Mouse (Mus musculus): ENCODE data around the gene Madcam1. TPM values are rescaled to one million over a fixed set of nuclear protein-coding genes. Genes with fewer than 3 reads are reported as not detected.

Gene Madcam1
- polyA plus RNA-seq (2015; fragmentation: Nextera tagmentation; extraction: Ambion mirVana), result 15.6 and 16.9 TPM in 2 replicates

GRCm38 (mm10) chr10:79664131-79664665 is at the start of gene Madcam1:
TSS of gene Madcam1 (plus strand) at chr10:79664559.
- no peak within 1 kb of the TSS for H3K9ac ChIP-seq (ENCODE audit: low read depth, low read length)
- TF ChIP-seq CTCF (IDR thresholded peaks at IDR 0.05; ENCODE audit: low read depth), result peak; percentile 96
- 13% methylated on average over 13 of the region's 13 CpGs for WGBS
- H3K27me3 ChIP-seq (replicated peaks; ENCODE audit: control insufficient read depth, insufficient read depth, low read length), result no peaks in the 10 kb centered on the region
- H3K9me3 ChIP-seq (ENCODE audit: control insufficient read depth), result no peaks in the 10 kb centered on the region
- no peak within 1 kb of the TSS for H3K4me2 ChIP-seq (replicated peaks; ENCODE audit: low read depth)
- H3K4me3 ChIP-seq (ENCODE audit: low read depth, low read length), result no peak within 1 kb of the TSS
- ATAC-seq, result 0 out of 2 replicates have a peak, but pooled peaks have one; percentile 17
- no peaks in the 10 kb centered on the region for H3K36me3 ChIP-seq (ENCODE audit: control insufficient read depth, insufficient read depth)
- no peak within 1 kb of the TSS for H3K27ac ChIP-seq (ENCODE audit: low read depth, low read length)
- no peaks in the 10 kb centered on the region for H3K4me1 ChIP-seq (replicated peaks; ENCODE audit: control insufficient read depth, insufficient read depth, low read length)

GRCm38 (mm10) chr10:79615860-79616259 is 48.5 kb upstream of the Madcam1 start:
- 8% methylated on average over 8 of the region's 8 CpGs for WGBS
- no peaks in the 10 kb centered on the region; the same call in none of the 2 replicates for H3K4me1 ChIP-seq (replicated peaks; ENCODE audit: control insufficient read depth, insufficient read depth, low read length)
- H3K36me3 ChIP-seq (ENCODE audit: control insufficient read depth, insufficient read depth), result no peaks in the 10 kb centered on the region
- H3K4me2 ChIP-seq (replicated peaks; ENCODE audit: low read depth), result no peak overlapping the region
- peaks cover 19% of the 10 kb centered on the region for H3K27me3 ChIP-seq (replicated peaks; ENCODE audit: control insufficient read depth, insufficient read depth, low read length)
- 0 out of 2 replicates have a peak, but pooled peaks have one; percentile 7 for ATAC-seq
- no peak overlapping the region for H3K4me3 ChIP-seq (ENCODE audit: low read depth, low read length)
- H3K9ac ChIP-seq (ENCODE audit: low read depth, low read length), result no peak overlapping the region
- H3K27ac ChIP-seq (ENCODE audit: low read depth, low read length), result no peak overlapping the region
- TF ChIP-seq CTCF (IDR thresholded peaks at IDR 0.05; ENCODE audit: low read depth), result no peak
- H3K9me3 ChIP-seq (ENCODE audit: control insufficient read depth), result no peaks in the 10 kb centered on the region

- Histone ChIP-seq H3K4me2 (replicated peaks; ENCODE audit: low read depth) (no peak overlapping the region), H3K36me3 (ENCODE audit: control insufficient read depth, insufficient read depth) (no peaks in the 10 kb centered on the region), H3K27ac (ENCODE audit: low read depth, low read length) (no peak overlapping the region), H3K27me3 (replicated peaks; ENCODE audit: control insufficient read depth, insufficient read depth, low read length) (peaks cover 19% of the 10 kb centered on the region), H3K9ac (ENCODE audit: low read depth, low read length) (no peak overlapping the region), H3K4me1 (replicated peaks; ENCODE audit: control insufficient read depth, insufficient read depth, low read length) (no peaks in the 10 kb centered on the region; the same call in none of the 2 replicates), H3K4me3 (ENCODE audit: low read depth, low read length) (no peak overlapping the region), H3K9me3 (ENCODE audit: control insufficient read depth) (no peaks in the 10 kb centered on the region)
- no peak for ATAC-seq
- WGBS, result 84% methylated on average over 5 of the region's 5 CpGs
- no peak for TF ChIP-seq CTCF (IDR thresholded peaks at IDR 0.05; ENCODE audit: low read depth)
These were observed 48.0 kb upstream of the Madcam1 start for GRCm38 (mm10) chr10:79616376-79616775.

GRCm38 (mm10) chr10:79623950-79624349 is 40.4 kb upstream of the Madcam1 start:
- no peaks in the 10 kb centered on the region for H3K36me3 ChIP-seq (ENCODE audit: control insufficient read depth, insufficient read depth)
- TF ChIP-seq CTCF (IDR thresholded peaks at IDR 0.05; ENCODE audit: low read depth), result no peak
- no peak overlapping the region for H3K27ac ChIP-seq (ENCODE audit: low read depth, low read length)
- H3K9me3 ChIP-seq (ENCODE audit: control insufficient read depth), result no peaks in the 10 kb centered on the region
- H3K4me3 ChIP-seq (ENCODE audit: low read depth, low read length), result no peak overlapping the region
- no peak for ATAC-seq
- H3K4me2 ChIP-seq (replicated peaks; ENCODE audit: low read depth), result no peak overlapping the region
- WGBS, result 75% methylated on average over 12 of the region's 12 CpGs
- H3K9ac ChIP-seq (ENCODE audit: low read depth, low read length), result no peak overlapping the region
- no peaks in the 10 kb centered on the region for H3K4me1 ChIP-seq (replicated peaks; ENCODE audit: control insufficient read depth, insufficient read depth, low read length)
- H3K27me3 ChIP-seq (replicated peaks; ENCODE audit: control insufficient read depth, insufficient read depth, low read length), result no peaks in the 10 kb centered on the region

- no peak for TF ChIP-seq CTCF (IDR thresholded peaks at IDR 0.05; ENCODE audit: low read depth)
- H3K9ac ChIP-seq (ENCODE audit: low read depth, low read length), result no peak overlapping the region
- no peaks in the 10 kb centered on the region for H3K36me3 ChIP-seq (ENCODE audit: control insufficient read depth, insufficient read depth)
- H3K27me3 ChIP-seq (replicated peaks; ENCODE audit: control insufficient read depth, insufficient read depth, low read length), result no peaks in the 10 kb centered on the region
- H3K4me2 ChIP-seq (replicated peaks; ENCODE audit: low read depth), result no peak overlapping the region
- no peak for ATAC-seq
- WGBS, result 74% methylated on average over 9 of the region's 9 CpGs
- no peak overlapping the region for H3K27ac ChIP-seq (ENCODE audit: low read depth, low read length)
- no peak overlapping the region for H3K4me3 ChIP-seq (ENCODE audit: low read depth, low read length)
- H3K9me3 ChIP-seq (ENCODE audit: control insufficient read depth), result no peaks in the 10 kb centered on the region
- H3K4me1 ChIP-seq (replicated peaks; ENCODE audit: control insufficient read depth, insufficient read depth, low read length), result no peaks in the 10 kb centered on the region
These were observed 39.0 kb upstream of the Madcam1 start for GRCm38 (mm10) chr10:79625398-79625797.

GRCm38 (mm10) chr10:79626156-79626555 is 38.2 kb upstream of the Madcam1 start:
- no peak for TF ChIP-seq CTCF (IDR thresholded peaks at IDR 0.05; ENCODE audit: low read depth)
- no peaks in the 10 kb centered on the region for H3K27me3 ChIP-seq (replicated peaks; ENCODE audit: control insufficient read depth, insufficient read depth, low read length)
- H3K4me2 ChIP-seq (replicated peaks; ENCODE audit: low read depth), result no peak overlapping the region
- H3K27ac ChIP-seq (ENCODE audit: low read depth, low read length), result no peak overlapping the region
- 83% methylated on average over 10 of the region's 10 CpGs for WGBS
- no peak overlapping the region for H3K4me3 ChIP-seq (ENCODE audit: low read depth, low read length)
- ATAC-seq, result no peak
- no peaks in the 10 kb centered on the region for H3K9me3 ChIP-seq (ENCODE audit: control insufficient read depth)
- no peaks in the 10 kb centered on the region for H3K36me3 ChIP-seq (ENCODE audit: control insufficient read depth, insufficient read depth)
- H3K9ac ChIP-seq (ENCODE audit: low read depth, low read length), result no peak overlapping the region
- no peaks in the 10 kb centered on the region for H3K4me1 ChIP-seq (replicated peaks; ENCODE audit: control insufficient read depth, insufficient read depth, low read length)

Data from intestine, postnatal 0 days (tissue).